Mouse (Mus musculus) activated CD4-positive, CD25-positive, alpha-beta regulatory T cell, adult 4 months (primary cell): ENCODE measurements around the gene Hist1h3f. TPM values are rescaled to one million over a fixed set of nuclear protein-coding genes. Genes with fewer than 3 reads are reported as not detected.
"Not testable (repeated sequence)": the region's sequence is repeated elsewhere in the genome, so short reads cannot be mapped to it uniquely, and the experiment has no call there.

Source experiments
- ATAC-seq: one replicate; pipeline ENCODE4 v1.8.0; 2017
- polyA plus RNA-seq, 2 experiments: library from polyadenylated mRNA; unstranded; fragments of 100-300 nt; shearing (Covaris generic); gene quantifications; one replicate each; pipeline ENCODE4 v1.2.1; 2017

The Hist1h3f gene
- polyA plus RNA-seq, 2 experiments from 2014 or later: 1.1 TPM; not detected in 1

DNA sequence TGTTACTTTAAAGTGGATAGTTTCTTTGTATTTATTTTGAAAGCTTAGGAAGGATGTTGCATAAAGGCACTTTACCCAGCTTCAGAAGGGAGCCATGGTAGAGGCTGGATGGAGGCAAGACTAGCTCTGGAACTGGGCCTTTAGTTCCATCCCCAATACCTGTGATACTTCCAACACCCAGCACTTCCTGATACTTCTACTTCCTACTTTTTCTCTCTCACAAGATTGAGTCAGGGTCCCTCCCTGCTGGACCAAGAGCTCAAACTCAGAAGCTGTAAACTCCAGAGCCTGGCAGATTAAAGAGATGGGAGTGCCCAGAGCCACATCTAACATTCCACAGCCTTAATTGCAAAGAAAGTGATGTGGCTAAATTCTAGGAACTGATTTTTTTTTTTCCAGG is 40.5 kb downstream of the Hist1h3f start:
- no peak for ATAC-seq

DNA sequence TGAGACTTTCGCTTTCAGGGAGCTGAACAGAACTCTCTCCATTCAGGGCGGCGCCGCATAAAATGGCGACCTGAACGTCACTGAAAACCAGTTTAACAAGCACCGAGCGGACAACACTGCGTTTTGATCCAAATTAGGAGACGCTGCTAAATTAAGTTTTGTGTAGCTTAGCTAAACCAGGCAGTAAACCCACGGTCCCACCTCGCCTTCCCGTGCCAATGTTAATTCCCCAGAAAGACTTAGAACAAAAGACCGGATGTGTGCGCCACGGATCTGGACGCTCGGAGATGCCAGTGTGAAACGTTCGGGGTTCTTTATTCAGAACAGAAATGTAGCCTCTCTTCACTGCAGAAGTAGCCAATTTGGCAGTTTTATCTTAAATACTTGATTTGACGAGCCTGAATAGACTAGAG is 41.2 kb downstream of the Hist1h3f start:
- peak; percentile 37 for ATAC-seq

DNA sequence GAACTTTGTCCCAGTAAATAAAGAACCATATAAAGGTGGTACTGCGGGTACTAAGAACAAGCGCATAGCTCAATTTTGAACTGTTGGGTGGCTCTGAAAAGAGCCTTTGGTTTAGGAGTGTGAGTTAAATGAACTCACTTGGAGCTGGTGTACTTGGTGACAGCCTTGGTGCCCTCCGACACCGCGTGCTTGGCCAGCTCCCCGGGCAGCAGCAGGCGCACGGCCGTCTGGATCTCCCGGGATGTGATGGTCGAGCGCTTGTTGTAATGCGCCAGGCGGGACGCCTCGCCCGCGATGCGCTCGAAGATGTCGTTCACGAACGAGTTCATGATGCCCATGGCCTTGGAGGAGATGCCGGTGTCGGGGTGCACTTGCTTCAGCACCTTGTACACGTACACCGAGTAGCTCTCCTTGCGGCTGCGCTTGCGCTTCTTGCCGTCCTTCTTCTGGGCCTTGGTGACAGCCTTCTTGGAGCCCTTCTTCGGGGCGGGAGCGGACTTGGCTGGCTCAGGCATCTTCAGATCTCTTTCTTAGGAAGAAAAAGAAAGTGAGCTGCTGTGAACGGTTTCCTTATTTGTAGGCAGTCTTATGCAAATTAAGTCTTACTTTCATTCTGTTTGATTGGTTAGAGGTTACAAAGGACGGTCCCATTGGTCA is 41.7 kb downstream of the Hist1h3f start:
- peak; percentile 78 for ATAC-seq

DNA sequence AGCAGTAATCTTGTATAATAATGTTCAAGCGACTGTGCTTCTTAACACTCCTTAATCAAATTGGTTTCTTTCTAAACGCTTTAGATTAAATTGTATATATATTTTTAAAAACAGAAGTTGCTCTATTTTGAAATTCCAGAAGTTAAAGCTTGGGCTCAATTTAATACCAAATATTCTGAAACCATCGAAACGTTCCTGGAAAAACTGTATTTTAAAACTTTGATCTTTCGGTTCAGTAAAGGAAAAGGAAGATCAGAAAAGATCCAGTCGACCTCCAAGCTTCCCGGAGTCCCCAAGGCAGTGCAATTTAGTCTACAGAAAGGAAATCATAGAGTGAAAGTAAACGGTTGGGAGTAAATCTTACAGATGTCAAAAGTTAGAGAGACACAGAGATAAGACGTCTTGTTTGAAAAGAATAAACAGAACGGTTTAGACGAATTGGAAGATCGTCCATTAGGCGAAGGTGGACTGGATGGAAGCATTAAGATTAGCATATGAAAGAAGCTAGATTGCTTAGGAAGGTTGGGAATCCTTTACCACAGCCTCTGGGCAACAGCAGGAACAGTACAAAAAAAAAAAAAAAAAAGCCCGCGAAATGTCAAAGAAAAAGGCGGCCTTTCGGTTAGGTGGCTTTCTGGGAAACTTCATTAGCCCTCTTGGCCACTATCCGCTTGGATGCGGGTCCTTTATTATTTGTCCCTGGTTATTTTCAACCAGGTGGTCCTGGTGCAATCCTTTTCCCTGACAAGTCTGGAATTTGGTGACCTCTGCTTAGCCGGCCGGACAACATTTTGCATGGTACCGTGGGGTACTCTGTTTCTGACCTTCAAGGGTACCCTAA is 42.5 kb downstream of the Hist1h3f start:
- no peak for ATAC-seq

DNA sequence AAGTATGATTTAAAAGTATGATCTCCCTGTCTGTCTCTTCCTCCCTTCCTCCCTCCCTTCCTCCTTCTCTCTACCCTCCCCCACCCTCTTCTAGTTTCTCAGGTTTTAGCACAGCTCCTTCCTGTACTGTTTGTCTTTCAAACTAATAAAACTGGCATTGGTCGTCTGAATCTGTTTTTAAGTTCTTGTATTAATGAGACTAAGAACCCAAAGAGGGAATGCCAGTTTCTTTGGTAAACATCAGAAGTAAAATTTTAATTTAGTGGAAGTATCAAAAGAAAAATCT is 43.0 kb downstream of the Hist1h3f start:
- ATAC-seq: no peak

DNA sequence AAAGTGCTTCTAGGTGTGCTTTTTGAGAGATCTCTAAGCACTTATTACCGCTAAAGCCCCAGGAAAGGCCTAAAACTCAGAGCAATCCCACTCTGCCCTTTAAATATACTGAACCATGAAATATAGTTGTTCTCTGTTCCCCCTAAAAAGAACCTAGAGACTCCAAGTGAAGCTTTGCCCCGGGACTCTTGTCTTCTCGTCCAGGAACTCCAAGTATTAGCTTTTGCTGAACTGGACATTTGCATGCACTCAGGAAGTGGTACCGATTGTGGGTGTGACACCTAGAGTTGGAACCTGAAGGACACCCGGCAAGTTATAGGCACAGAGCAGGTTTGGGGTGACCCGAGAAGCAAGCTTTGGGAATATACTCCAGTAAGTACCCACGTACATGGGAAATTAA is 47.4 kb downstream of the Hist1h3f start:
- ATAC-seq: no peak

DNA sequence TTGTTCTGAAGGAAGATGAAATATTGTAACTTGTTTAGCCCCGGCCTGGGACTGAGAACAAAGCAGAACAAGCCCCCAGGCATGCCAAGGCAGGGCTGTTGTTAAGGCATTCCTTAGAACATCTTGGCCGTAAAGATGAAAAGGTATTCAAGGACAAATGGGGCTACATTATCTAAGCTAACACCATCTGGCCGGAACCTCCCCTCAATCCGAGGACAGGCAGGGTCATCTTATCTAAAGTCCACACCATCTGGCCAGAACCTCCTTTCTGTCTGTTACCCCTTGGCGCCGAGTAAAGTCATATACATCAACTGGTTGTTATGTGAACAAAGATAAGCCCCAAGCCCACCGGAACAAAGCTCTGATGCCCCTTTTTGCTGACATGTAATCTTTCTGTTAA is 48.0 kb downstream of the Hist1h3f start:
- not testable (repeated sequence) for ATAC-seq

DNA sequence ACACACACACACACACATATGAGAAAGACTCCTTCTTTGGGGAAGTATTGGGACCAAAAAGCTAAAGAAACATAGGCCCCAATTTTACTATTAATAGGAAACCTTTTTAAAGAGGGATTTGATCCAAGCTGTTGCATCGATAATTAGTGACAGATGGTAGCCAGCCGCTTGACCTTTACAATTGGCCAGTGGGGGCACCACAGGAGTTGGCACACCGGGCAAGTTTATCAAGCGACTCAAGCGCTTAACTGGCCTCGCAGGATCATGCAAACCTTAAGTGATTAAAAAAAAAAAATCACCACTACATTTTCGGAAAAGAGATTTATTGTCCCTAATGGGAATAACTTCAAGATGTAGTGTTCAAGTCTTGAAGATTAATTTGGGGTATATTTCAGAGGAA is 48.8 kb downstream of the Hist1h3f start:
- no peak for ATAC-seq

DNA sequence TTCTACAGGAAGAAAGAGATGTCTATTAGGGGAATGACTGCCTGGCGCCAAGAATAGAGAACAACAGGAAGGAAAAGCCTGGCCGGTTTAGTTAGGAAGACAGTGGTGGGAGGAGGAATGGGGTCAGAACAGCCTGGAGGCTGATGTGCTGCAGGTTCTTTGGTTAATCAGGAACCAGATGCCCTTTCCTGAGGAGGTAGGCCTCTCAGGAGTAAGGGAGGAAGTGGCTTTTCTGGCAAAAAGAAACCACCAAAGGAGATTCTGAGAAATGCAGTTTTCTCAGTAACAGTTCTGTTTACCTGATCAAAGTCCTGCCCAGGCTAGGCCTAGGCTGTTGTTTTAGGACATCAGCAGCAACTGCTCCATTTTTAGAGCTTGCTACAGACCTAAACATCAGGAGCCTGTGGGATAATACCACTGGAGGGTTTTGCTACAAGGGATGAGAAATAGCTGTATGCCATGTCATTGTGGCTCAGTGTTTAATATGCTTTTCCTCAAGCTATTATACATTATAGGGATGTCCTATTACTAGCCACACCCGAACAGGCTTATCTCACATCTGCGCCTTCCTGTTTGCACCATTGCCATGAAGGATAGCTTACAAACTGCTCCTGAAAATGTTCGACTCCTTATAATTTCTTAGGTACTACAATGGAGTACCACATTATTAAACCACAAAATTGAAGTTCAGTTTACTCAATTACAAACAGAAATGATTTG is 49.4 kb downstream of the Hist1h3f start:
- no peak for ATAC-seq

Other genes starting within 250 kb of the Hist1h3f start
- gene Zfp322a, start 174.8 kb upstream of the Hist1h3f start, polyA plus RNA-seq: 10 to 100 TPM; 29.2 to 34.1 TPM
- 10 to 100 TPM; 10.4 to 11.1 TPM for gene Abt1, start 120.2 kb upstream of the Hist1h3f start, polyA plus RNA-seq
- not detected for gene Btn1a1, start 78.2 kb upstream of the Hist1h3f start, polyA plus RNA-seq
- gene Btn2a2, start 55.2 kb upstream of the Hist1h3f start, polyA plus RNA-seq: not detected
- 1 to 10 TPM; 2.7 to 3.2 TPM for gene Hist1h4h, start 13.0 kb upstream of the Hist1h3f start, polyA plus RNA-seq
- gene Hist1h2af, start 10.1 kb upstream of the Hist1h3f start, polyA plus RNA-seq: not detected
- gene Hist1h3g, start 8.6 kb upstream of the Hist1h3f start, polyA plus RNA-seq: 1 to 10 TPM in 1 of 2 experiments, not detected in 1; 1.1 TPM
- under 1 TPM in 1 of 2 experiments, not detected in 1; 0.38 TPM for gene Hist1h2bh, start 660 bp upstream of the Hist1h3f start, polyA plus RNA-seq
- gene Hist1h4f, start 7.6 kb downstream of the Hist1h3f start, polyA plus RNA-seq: 1 to 10 TPM in 1 of 2 experiments, not detected in 1; 2.8 TPM
- gene Hist1h1d, start 9.2 kb downstream of the Hist1h3f start, polyA plus RNA-seq: under 1 TPM; 0.31 to 0.79 TPM
- 1 to 10 TPM in 1 of 2 experiments, under 1 TPM in 1; 0.86 to 1.6 TPM for gene Hist1h3e, start 18.3 kb downstream of the Hist1h3f start, polyA plus RNA-seq
- 10 to 100 TPM; 26.7 to 59.1 TPM for gene Hist1h2ae, start 27.2 kb downstream of the Hist1h3f start, polyA plus RNA-seq
- 1 to 10 TPM; 4.0 to 5.7 TPM for gene Hist1h2bg, start 27.3 kb downstream of the Hist1h3f start, polyA plus RNA-seq
- under 1 TPM in 1 of 2 experiments, not detected in 1; 0.83 TPM for gene Hist1h2bf, start 30.1 kb downstream of the Hist1h3f start, polyA plus RNA-seq
- 1 to 10 TPM in 1 of 2 experiments, not detected in 1; 2.3 TPM for gene Hist1h2ad, start 30.3 kb downstream of the Hist1h3f start, polyA plus RNA-seq
- not detected for gene Hist1h3d, start 31.7 kb downstream of the Hist1h3f start, polyA plus RNA-seq
- gene Hist1h4d, start 37.5 kb downstream of the Hist1h3f start, polyA plus RNA-seq: 10 to 100 TPM; 36.8 to 39.3 TPM
- gene Hist1h2be, start 77.1 kb downstream of the Hist1h3f start, polyA plus RNA-seq: 1 to 10 TPM; 1.5 to 1.7 TPM
- 10 to 100 TPM; 11.9 to 13.5 TPM for gene Hist1h1e, start 78.5 kb downstream of the Hist1h3f start, polyA plus RNA-seq
- under 1 TPM in 1 of 2 experiments, not detected in 1; 0.28 TPM for gene Hist1h2ac, start 139.9 kb downstream of the Hist1h3f start, polyA plus RNA-seq
- gene Hist1h2bc, start 140.1 kb downstream of the Hist1h3f start, polyA plus RNA-seq: 1 to 10 TPM in 1 of 2 experiments, under 1 TPM in 1; 0.85 to 5.4 TPM
- gene Hist1h1t, start 151.8 kb downstream of the Hist1h3f start, polyA plus RNA-seq: not detected
- 1 to 10 TPM in 1 of 2 experiments, under 1 TPM in 1; 0.57 to 7.4 TPM for gene Hist1h4c, start 154.4 kb downstream of the Hist1h3f start, polyA plus RNA-seq
- gene Hfe, start 166.8 kb downstream of the Hist1h3f start, polyA plus RNA-seq: under 1 TPM in 1 of 2 experiments, not detected in 1; 0.80 TPM
- 10 to 100 TPM in 1 of 2 experiments, 1 to 10 TPM in 1; 5.3 to 15.2 TPM for gene Hist1h1c, start 194.8 kb downstream of the Hist1h3f start, polyA plus RNA-seq
- gene Hist1h3c, start 201.6 kb downstream of the Hist1h3f start, polyA plus RNA-seq: 1 to 10 TPM in 1 of 2 experiments, not detected in 1; 2.4 TPM
- under 1 TPM in 1 of 2 experiments, not detected in 1; 0.73 TPM for gene Hist1h2bb, start 202.7 kb downstream of the Hist1h3f start, polyA plus RNA-seq
- gene Hist1h2ab, start 207.1 kb downstream of the Hist1h3f start, polyA plus RNA-seq: 1 to 10 TPM; 9.5 to 10.0 TPM
- not detected for gene Hist1h3b, start 208.2 kb downstream of the Hist1h3f start, polyA plus RNA-seq
- 1 to 10 TPM in 1 of 2 experiments, not detected in 1; 2.8 TPM for gene Hist1h4b, start 213.0 kb downstream of the Hist1h3f start, polyA plus RNA-seq
- 1 to 10 TPM in 1 of 2 experiments, not detected in 1; 3.1 TPM for gene Hist1h4a, start 217.2 kb downstream of the Hist1h3f start, polyA plus RNA-seq
- gene Hist1h3a, start 218.3 kb downstream of the Hist1h3f start, polyA plus RNA-seq: 1 to 10 TPM in 1 of 2 experiments, under 1 TPM in 1; 0.73 to 1.7 TPM
- 1 to 10 TPM; 5.1 to 7.8 TPM for gene Hist1h1a, start 219.6 kb downstream of the Hist1h3f start, polyA plus RNA-seq
- gene Trim38, start 225.9 kb downstream of the Hist1h3f start, polyA plus RNA-seq: not detected